Mouse (Mus musculus): Measurements from ENCODE around the gene Prkn.

Gene Prkn

DNA sequence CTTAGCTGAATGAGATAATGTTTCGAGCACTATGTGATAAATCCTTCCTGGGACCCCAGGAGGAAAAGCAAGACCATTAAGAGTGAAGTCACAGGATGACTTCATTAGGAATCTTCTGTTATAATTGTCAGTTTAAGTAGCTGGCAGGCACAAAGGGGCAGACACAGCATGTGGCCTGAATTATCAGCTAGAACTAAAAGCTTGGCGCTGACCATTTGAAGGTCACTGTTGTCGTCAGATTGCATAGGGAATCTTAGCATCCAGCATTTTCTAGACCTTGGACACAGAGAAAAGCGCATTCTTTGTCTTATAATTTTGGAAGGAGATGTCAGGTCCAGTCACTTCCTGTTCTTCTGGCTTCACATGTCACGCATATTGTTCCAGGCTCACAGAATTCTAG is 573.5 kb downstream of the Prkn start:
- no peak for DNase-seq

DNA sequence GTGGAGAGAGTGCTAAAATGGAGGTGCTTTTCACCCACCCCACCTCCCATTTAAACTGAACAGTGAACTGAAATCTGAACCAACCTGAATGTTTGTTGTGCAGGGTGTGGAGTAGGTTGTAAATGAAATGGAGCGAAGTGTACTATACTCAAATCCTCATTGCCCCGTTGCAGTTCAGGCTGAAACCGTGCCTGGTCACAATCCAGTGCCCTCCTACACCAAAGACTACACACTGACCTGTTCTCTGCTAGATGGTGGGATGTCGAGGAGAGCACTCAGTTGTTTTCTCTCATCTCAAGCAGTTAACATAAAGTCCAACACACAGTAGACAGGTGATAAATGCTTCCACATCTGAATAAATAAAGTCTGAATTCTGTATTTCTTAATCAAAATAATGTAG is 574.1 kb downstream of the Prkn start:
- DNase-seq: no peak

- DNase-seq: no peak
Observed at GRCm38 (mm10) chr17:11417150-11417549, 577.0 kb downstream of the Prkn start.

GRCm38 (mm10) chr17:11419484-11419883 is 579.3 kb downstream of the Prkn start:
- no peak for DNase-seq

DNA sequence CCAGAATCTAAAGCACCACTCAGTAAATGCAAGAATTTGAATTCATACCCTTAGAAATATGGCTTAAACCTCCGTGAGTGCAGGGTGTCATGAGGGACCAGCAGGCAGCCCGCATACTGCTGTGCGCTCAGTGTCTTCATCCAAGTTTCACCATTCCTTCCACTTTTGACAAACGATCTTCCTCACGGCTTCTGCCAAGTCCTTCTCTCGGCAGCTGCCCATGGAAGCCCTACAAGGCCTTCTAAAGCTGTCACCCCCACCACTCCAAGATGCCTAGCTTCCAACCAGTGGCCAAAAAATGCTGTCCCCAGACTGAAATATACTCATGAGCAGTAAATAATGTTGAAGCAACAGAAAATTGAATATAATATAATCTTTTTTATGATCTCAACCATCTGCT is 580.7 kb downstream of the Prkn start:
- DNase-seq: no peak

GRCm38 (mm10) chr17:11421264-11421940 is 581.2 kb downstream of the Prkn start:
- no peak for DNase-seq

- DNase-seq: no peak
Observed at GRCm38 (mm10) chr17:11431323-11431722, 591.1 kb downstream of the Prkn start.

- no peak for DNase-seq
Observed at GRCm38 (mm10) chr17:11432593-11432992, 592.4 kb downstream of the Prkn start.

DNA sequence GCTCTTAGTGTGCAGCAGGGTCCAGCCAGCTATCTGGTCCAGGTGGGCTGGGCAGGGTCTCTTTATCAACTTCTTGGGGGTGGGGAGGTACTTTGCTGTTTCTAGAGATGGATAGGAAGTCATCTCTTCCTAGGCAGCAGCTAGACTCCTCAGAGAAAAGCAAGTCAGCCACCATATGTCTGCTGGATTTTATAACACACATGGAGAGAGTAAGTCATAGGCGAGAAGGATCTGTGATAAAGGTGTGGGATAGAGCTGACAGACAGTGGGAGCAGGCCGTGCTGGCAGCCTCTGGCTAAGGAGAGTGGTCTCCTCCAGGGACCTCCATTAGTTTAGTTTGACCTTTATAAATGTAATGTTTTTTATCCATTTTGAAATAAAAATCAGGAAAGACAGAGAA is 622.5 kb downstream of the Prkn start:
- DNase-seq: no peak

GRCm38 (mm10) chr17:11466095-11466494 is 625.9 kb downstream of the Prkn start:
- no peak for DNase-seq

- no peak for DNase-seq
Observed at GRCm38 (mm10) chr17:11468624-11469023, 628.4 kb downstream of the Prkn start.

- no peak for DNase-seq
Observed at GRCm38 (mm10) chr17:11483032-11483431, 642.8 kb downstream of the Prkn start.

DNA sequence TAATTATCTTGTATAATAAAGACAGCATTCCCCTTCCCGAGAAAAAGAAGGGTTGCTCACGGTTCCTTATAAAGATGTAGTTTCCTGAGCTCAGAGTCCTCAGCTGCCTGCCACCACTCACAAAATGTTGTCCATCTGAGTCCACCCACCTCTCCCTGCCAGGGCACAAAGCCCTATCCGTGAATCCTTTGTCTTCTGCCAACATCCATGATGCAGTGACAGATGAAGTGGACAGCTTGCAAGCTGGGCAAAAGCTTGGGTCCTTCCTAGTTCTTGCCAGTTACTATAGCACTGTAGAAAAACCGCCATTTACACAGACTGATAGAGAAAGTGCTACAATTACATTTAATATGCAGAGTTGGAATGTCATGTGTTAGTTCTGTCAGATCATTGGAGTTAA is 649.9 kb downstream of the Prkn start:
- no peak for DNase-seq

DNA sequence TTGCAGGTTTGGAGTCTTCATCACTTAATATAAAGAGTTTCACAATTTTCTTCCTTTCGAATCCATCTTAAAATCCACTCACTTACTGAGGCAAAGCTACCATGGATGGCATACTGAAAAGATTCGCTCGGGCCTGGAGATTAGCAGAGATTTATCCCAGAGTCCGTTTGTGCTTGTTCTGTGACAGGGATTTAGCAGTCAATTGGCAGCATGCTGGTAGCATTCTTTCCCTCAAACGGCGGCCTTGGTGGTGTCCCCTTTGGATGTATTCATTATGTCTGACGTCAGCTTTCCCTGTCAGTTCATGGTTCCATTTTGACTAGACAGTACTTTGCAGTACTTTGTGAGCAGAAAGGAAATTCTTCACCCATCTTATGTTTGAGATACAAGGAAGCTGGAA is 662.4 kb downstream of the Prkn start:
- no peak for DNase-seq

DNA sequence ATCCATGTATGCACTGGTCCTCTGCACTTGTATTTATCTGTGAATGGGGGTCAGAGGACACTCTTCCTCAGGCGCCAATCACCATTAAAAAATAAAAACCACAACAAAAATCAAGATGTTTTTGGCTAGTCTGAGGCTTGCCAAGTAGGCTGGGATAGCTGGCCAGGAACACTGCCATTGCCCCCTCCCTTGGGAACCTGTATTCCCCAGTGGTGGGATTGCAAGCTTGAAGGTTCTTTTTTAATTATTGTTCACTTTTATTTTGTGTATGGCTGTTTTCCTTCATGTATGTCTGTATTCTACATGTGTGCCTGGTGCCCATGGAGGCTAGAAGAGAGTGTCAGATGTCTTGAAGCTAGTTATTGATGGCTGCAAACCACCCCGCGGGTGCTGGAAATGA is 664.3 kb downstream of the Prkn start:
- DNase-seq: no peak

DNA sequence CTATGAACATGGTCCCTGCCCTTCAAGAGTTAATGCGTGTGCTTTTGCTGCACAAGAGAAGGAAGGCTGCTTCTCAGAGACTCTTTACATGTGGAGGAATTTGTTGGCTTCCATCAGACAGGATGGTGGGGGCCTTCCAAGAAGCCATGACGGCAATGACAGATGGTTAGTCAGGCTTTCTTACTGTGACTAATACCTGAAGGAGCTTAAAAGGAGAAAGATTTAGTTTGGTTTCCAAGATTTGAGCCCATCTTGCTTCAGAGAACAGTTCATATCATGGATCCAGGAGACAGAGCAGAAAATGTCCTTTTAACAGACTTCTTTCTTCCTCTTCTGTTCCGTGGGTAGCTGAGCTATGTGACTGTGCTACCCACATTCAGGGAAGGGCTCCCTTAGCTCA is 666.9 kb downstream of the Prkn start:
- no peak for DNase-seq

DNA sequence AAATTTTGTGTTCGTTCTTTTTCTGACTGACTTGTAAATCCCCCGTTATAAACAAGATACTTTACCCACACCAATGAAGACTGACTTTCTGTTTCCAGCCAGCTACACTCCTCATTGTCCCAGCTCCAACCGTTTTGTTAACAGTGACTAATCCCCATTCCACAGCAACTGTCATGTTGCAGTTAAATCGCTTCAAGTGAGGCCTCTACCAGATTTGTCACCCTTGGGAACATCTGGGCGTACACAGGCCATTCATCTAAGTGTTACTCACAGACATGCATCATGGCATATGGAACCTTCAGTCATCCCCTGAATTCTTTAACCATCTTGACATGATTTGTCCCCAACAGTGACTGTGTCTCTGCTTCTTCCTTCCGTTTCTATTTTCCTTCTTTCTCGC is 669.9 kb downstream of the Prkn start:
- DNase-seq: no peak

GRCm38 (mm10) chr17:11514032-11514761 is 674.0 kb downstream of the Prkn start:
- no peak for DNase-seq

- DNase-seq: no peak
Observed at GRCm38 (mm10) chr17:11515619-11516018, 675.4 kb downstream of the Prkn start.

DNA sequence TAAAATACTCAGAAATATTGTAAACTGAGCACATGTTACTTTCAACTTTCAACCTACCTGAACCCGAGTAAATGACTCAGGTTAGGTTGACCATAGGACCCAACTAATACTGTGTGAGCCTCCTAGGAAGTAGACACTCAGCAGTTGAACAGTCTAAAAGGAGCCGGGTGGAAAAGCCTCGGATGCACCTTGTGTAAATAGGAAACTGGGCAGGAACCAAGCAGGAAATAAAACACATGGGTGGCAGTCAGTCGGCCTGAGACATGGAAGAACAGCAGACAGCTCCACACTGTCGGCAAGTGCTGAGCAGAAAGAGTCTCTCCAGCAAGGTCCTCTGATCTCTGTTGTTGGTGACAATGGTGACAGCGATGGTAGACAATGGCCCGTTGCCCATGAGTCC is 676.0 kb downstream of the Prkn start:
- no peak for DNase-seq

DNA sequence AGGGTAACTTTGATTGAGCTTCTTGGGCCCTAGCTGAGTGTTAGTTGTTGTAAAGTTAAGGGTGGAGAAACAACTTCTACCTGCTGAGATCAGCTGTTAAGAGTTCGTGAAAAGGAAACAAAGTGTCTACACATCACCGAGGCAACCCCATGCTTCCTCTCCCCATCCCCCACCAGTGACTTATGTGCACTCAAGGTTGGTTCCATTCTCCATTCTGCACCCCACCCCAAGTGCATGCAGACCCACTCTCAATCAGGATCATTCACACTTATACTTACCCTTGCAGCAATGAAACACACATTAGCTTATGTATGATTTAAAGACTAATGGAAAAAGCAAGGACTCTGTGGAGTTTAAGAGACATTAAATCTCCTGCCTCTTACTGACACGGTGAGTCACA is 691.9 kb downstream of the Prkn start:
- no peak for DNase-seq

- no peak for DNase-seq
Observed at GRCm38 (mm10) chr17:11532748-11533147, 692.6 kb downstream of the Prkn start.

GRCm38 (mm10) chr17:11533835-11534234 is 693.7 kb downstream of the Prkn start:
- DNase-seq: no peak

DNA sequence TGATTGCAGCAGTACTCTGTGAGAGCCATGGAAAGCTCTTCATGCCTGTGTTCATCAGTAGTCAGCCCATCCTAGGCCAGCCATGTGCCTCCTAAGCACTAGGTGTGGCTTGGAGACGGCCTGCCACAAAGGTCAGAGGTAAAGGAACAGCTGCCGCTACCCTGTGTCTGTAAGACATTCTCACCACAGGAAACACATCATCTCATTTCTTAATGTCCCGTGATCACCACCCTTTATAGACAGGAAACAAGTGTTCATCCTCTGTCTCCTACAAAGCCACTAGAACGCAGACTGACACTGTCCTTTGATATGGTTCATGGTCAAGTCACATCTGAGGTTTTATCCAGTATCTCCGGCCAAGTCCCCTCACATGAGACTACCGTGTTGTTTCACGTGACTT is 698.6 kb downstream of the Prkn start:
- no peak for DNase-seq

Data from thymus, postnatal 14 days (tissue).